Mouse (Mus musculus) stomach, embryonic 16.5 days (tissue): ENCODE measurements around the gene Tmem51. TPM values are rescaled to one million over a fixed set of nuclear protein-coding genes. Genes with fewer than 3 reads are reported as not detected.
"Not testable (repeated sequence)": the region's sequence is repeated elsewhere in the genome, so short reads cannot be mapped to it uniquely, and the experiment has no call there.

Experiments used
- ATAC-seq: fragments of 200-750 bp; cut with Nextera tagmentation; 2 replicates; pipeline ENCODE4 v1.8.0; 2017; ENCODE audit warnings: moderate number of reproducible peaks, moderate TSS enrichment; ENCODE audit not compliant: insufficient read depth, low FRiP score
- H3K27ac ChIP-seq: fragments of 300-500 bp; sonication (generic); 2 replicates; pipeline ENCODE4 v1.5.1; 2014; ENCODE audit warnings: low read length
- H3K27me3 ChIP-seq: fragments of 300-500 bp; sonication (generic); 2 replicates; pipeline ENCODE4 v1.6.1; 2014; ENCODE audit warnings: low read length, control low read depth, mixed read lengths; ENCODE audit not compliant: control insufficient read depth, insufficient read depth
- H3K36me3 ChIP-seq: fragments of 300-500 bp; sonication (generic); 2 replicates; pipeline ENCODE4 v1.6.1; 2014; ENCODE audit warnings: low read length; ENCODE audit not compliant: control insufficient read depth, insufficient read depth
- H3K4me1 ChIP-seq: fragments of 300-500 bp; sonication (generic); 2 replicates; pipeline ENCODE4 v1.6.1; 2014; ENCODE audit warnings: low read length, control low read depth, mixed read lengths; ENCODE audit not compliant: control insufficient read depth, insufficient read depth
- H3K4me2 ChIP-seq: fragments of 300-500 bp; sonication (generic); 2 replicates; pipeline ENCODE4 v1.6.1; 2014; ENCODE audit warnings: low read depth, low read length, mixed read lengths
- H3K4me3 ChIP-seq: fragments of 300-500 bp; sonication (generic); replicated peaks from 2 replicates; pipeline ENCODE4 v1.5.1; 2014; ENCODE audit warnings: mild to moderate bottlenecking, low read length
- H3K9ac ChIP-seq: fragments of 300-500 bp; sonication (generic); 2 replicates; pipeline ENCODE4 v1.6.1; 2014; ENCODE audit warnings: low read length
- H3K9me3 ChIP-seq: fragments of 300-500 bp; sonication (generic); replicated peaks from 2 replicates; pipeline ENCODE4 v1.6.1; 2016; ENCODE audit warnings: low read length, control low read depth; ENCODE audit not compliant: control insufficient read depth
- WGBS: fragments of 180-500 bp; shearing (Covaris S2); extraction: QIAGEN DNeasy Blood & Tissue Kit; methylation state at CpG from one replicate; pipeline ENCODE4 v1.1.7; 2014; 5-methylcytosine and 5-hydroxymethylcytosine counted together
- polyA plus RNA-seq: library from polyadenylated mRNA; unstranded; fragments of >200 nt; fragmentation: Nextera tagmentation; extraction: Ambion mirVana; gene quantifications from 2 replicates; pipeline ENCODE4 v1.2.1, GENCODE M21; 2015

Tmem51 gene
- polyA plus RNA-seq, 1 experiment from 2014 or later = 79.2 TPM

DNA sequence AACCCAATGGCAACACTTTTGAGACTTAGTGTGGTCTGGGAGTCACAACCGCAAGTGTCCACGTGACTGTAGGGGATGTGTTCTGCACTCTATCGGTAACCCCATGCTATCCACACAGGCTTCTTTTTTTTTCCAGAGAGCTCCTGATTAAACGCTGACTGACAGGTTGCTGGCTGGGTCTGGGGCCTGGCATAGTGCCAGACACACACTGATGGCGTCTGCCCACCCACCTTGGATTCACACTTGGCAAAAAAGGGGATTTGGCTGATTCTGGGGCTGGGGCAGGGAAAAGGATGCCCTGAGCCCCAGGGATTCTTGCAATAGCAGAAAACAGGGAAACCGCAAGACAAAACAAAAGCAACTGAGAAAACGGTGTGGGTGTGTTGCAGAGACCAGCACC is 88.0 kb downstream of the Tmem51 start:
- Histone ChIP-seq H3K36me3 (no peaks in the 10 kb centered on the region), H3K4me2 (no peak overlapping the region), H3K27me3 (no peaks in the 10 kb centered on the region), H3K4me3 (no peak overlapping the region), H3K27ac (peak overlapping the region; percentile 33; the same call in 1 of the 2 replicates), H3K4me1 (peaks cover 15% of the 10 kb centered on the region), H3K9ac (no peak overlapping the region), H3K9me3 (no peaks in the 10 kb centered on the region)
- 59% methylated on average over 7 of the region's 7 CpGs for WGBS
- ATAC-seq = no peak

DNA sequence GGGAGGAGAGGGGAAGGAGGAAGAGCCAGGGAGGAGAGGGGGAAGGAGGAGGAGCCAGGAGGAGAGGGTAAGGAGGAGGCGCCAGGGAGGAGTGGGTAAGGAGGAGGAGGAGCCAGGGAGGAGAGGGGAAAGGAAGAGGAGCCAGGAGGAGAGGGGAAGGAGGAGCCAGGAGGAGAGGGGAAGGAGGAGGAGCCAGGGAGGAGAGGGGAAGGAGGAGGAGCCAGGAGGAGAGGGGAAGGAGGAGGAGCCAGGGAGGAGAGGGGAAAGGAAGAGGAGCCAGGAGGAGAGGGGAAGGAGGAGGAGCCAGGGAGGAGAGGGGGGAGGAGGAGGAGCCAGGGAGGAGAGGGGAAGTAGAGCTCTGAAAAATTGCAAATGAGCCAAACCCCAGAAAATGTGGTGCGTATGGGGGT is 90.0 kb downstream of the Tmem51 start:
- 60% methylated on average over 2 of the region's 2 CpGs for WGBS
- ATAC-seq, H3K27me3 ChIP-seq, H3K27ac ChIP-seq, H3K4me3 ChIP-seq, H3K4me2 ChIP-seq, H3K36me3 ChIP-seq, H3K9ac ChIP-seq, H3K9me3 ChIP-seq: not testable (repeated sequence)
- H3K4me1 ChIP-seq = peaks cover 15% of the 10 kb centered on the region

DNA sequence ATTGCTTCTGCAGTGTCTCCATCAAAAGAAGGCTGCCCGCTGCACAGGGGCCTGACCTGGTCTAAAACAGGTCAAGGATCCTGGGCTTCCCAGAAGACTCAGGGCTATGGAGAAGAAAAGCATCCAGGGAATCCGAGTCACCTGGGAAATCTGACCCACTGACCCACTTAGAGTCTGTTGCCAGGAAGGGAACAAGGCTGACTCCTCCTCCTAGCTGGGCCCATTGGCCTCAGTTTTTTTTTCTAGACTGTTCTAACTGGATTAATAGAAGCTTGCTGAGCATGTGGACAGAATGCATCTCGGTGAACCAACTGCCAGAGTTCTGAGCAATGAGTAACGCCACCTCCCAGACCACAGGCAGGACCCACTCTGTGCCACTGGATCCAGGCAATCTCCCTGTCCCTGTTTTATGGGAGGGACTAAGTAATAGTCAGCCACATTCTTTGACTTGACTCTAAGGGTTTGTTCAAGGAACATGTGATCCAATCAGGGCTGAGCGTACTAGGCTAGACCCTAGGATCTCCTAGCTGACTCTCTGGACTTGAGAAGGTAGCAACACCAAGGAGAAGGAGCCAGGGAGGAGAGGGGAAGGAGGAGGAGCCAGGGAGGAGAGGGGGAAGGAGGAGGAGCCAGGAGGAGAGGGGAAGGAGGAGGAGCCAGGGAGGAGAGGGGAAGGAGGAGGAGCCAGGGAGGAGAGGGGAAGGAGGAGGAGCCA is 90.6 kb downstream of the Tmem51 start:
- no peak for ATAC-seq
- Histone ChIP-seq H3K27me3 (no peaks in the 10 kb centered on the region), H3K9ac (no peak overlapping the region), H3K4me3 (no peak overlapping the region), H3K4me1 (peaks cover 13% of the 10 kb centered on the region), H3K27ac (peak overlapping the region; percentile 7; the same call in 1 of the 2 replicates), H3K9me3 (no peaks in the 10 kb centered on the region), H3K4me2 (no peak overlapping the region), H3K36me3 (no peaks in the 10 kb centered on the region)
- WGBS = 69% methylated on average over 5 of the region's 5 CpGs

DNA sequence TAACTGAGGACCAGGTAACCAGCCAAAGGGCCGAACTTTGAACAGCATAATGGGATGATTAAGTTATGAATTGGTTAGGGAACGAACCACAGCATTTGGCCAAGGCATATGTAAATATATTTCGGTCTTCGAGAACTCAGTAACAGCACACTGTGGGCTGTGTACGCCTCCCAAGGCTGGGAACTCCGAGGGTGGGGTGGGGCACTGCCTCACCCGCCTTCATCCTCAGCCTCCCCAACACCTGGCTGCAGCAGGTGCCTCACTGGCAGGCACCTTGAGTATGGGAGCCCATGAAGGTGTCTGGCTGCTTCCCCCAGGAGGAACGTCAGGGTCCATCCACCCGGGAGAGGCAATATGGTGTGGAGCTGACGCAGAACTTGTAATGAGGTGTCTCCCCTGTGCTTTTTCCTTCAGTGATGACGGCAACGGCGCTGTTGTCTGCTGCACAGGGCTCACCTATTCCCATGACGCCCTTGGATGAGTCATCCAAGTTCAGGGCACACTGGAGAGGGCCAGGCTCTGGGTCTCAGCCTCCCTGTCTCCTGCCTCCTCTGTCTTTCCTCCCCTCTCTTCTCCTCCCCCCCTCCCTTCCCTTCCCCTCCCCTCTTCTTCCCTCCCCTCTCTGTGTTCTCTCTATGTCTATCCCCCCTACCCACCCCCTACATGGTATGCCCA is 91.4 kb downstream of the Tmem51 start:
- 70% methylated on average over 14 of the region's 14 CpGs for WGBS
- peaks cover 9% of the 10 kb centered on the region; the same call in 1 of the 2 replicates for H3K4me1 ChIP-seq
- ATAC-seq = peak; percentile 48; the same call in 1 of the 2 replicates

DNA sequence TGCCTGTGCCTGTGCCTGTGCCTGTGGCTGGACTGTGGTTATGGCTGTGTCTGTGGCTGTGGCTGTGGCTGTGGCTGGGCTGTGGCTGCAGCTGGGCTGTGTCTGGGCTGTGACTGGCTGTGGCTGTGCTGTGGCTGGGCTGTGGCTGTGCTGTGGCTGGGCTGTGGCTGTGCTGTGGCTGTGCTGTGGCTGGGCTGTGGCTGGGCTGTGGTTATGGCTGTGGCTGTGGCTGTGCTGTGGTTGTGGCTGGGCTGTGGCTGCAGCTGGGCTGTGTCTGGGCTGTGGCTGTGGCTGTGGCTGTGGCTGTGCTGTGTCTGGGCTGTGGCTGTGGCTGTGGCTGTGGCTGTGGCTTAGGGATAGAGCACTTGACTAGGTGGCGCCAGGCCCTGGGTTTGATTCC is 95.9 kb downstream of the Tmem51 start:
- no peaks in the 10 kb centered on the region for H3K36me3 ChIP-seq
- H3K27ac ChIP-seq = no peak overlapping the region
- no peak overlapping the region for H3K4me2 ChIP-seq
- H3K4me1 ChIP-seq = no peaks in the 10 kb centered on the region
- ATAC-seq = no peak
- H3K9me3 ChIP-seq = no peaks in the 10 kb centered on the region
- WGBS = 91% methylated on average over 1 of the region's 1 CpGs
- H3K4me3 ChIP-seq = no peak overlapping the region
- H3K9ac ChIP-seq = no peak overlapping the region
- H3K27me3 ChIP-seq = no peaks in the 10 kb centered on the region

More for the DNA sequence above, 91.4 kb downstream of the Tmem51 start:
- Histone ChIP-seq H3K4me3 (no peak overlapping the region), H3K36me3 (no peaks in the 10 kb centered on the region), H3K27me3 (no peaks in the 10 kb centered on the region), H3K4me2 (no peak overlapping the region), H3K9me3 (no peaks in the 10 kb centered on the region), H3K9ac (no peak overlapping the region), H3K27ac (no peak overlapping the region)

DNA sequence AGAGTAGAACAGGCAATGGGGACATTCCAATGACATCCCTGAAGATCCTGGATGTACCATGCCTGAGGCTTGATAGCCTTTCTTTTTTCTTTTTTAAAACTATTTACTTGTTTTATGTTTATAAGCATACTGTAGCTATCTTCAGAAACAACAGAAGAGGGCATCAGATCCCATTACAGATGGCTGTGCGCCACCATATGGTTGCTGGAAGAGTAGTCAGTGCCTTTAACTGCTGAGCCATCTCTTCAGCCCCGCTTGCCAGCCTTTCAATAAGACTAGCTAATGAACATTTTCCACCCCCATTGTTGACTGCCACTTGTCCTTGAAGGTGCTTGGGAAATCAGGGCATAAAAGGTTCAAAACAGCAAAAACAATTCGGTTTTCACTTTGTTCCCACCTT is 100.4 kb downstream of the Tmem51 start:
- H3K27me3 ChIP-seq = no peaks in the 10 kb centered on the region
- no peaks in the 10 kb centered on the region for H3K9me3 ChIP-seq
- ATAC-seq = no peak
- no peak overlapping the region for H3K9ac ChIP-seq
- no peak overlapping the region for H3K4me2 ChIP-seq
- H3K36me3 ChIP-seq = no peaks in the 10 kb centered on the region
- H3K4me1 ChIP-seq = no peaks in the 10 kb centered on the region
- H3K27ac ChIP-seq = no peak overlapping the region
- no peak overlapping the region for H3K4me3 ChIP-seq
- WGBS = 65% methylated on average over 3 of the region's 3 CpGs

GRCm38 (mm10) chr4:141981475-141981874 is 102.6 kb downstream of the Tmem51 start:
- H3K9ac ChIP-seq = no peak overlapping the region
- no peaks in the 10 kb centered on the region for H3K36me3 ChIP-seq
- H3K9me3 ChIP-seq = no peaks in the 10 kb centered on the region
- peak overlapping the region; percentile 44; the same call in 1 of the 2 replicates for H3K27ac ChIP-seq
- H3K4me3 ChIP-seq = no peak overlapping the region
- no peaks in the 10 kb centered on the region for H3K4me1 ChIP-seq
- ATAC-seq = peak; percentile 27; the same call in 1 of the 2 replicates
- no peaks in the 10 kb centered on the region for H3K27me3 ChIP-seq
- no peak overlapping the region for H3K4me2 ChIP-seq
- WGBS = 76% methylated on average over 3 of the region's 3 CpGs

Other genes starting within 250 kb of the Tmem51 start
- gene Ctrc, start 237.9 kb downstream of the Tmem51 start, polyA plus RNA-seq = 0.18 and 0.67 TPM in 2 replicates
- gene Efhd2, start 209.4 kb downstream of the Tmem51 start, polyA plus RNA-seq = 108 and 110 TPM in 2 replicates
- 5.3 and 5.8 TPM in 2 replicates for gene Fhad1, start 69.2 kb downstream of the Tmem51 start, polyA plus RNA-seq
- gene Kazn, start 155.1 kb upstream of the Tmem51 start, polyA plus RNA-seq = 13.2 and 13.4 TPM in 2 replicates